Mouse (Mus musculus): ENCODE data around the gene Klk1b9.
"Not testable (repeated sequence)": the region's sequence is repeated elsewhere in the genome, so short reads cannot be mapped to it uniquely, and the experiment has no call there.

Klk1b9 gene

GRCm38 (mm10) chr7:43975761-43976160, at the start of gene Klk1b9:
Gene Klk1b9 (plus strand): TSS chr7:43976061.
- in situ Hi-C loops (cut with MboI) = not testable (repeated sequence)

- in situ Hi-C loops (cut with MboI) = loop anchor here (25.0 kb wide), 1 partner anchor 409 kb away; no protein-coding TSS in a partner anchor
Observed at GRCm38 (mm10) chr7:43928521-43928920, 47.3 kb upstream of the Klk1b9 start.

- in situ Hi-C loops (cut with MboI) = loop anchor here (25.0 kb wide), 1 partner anchor 405 kb away; no protein-coding TSS in a partner anchor
Observed at GRCm38 (mm10) chr7:43932337-43932736, 43.5 kb upstream of the Klk1b9 start.

- in situ Hi-C loops (cut with MboI) = loop anchor here (25.0 kb wide), 1 partner anchor 404 kb away; no protein-coding TSS in a partner anchor
Observed at GRCm38 (mm10) chr7:43933440-43933839, 42.4 kb upstream of the Klk1b9 start, which contains the start of gene Klk15. Gene Klk15 (plus strand): TSS chr7:43933740.

- in situ Hi-C loops (cut with MboI) = loop anchor here (25.0 kb wide), 1 partner anchor 403 kb away; no protein-coding TSS in a partner anchor
Observed at GRCm38 (mm10) chr7:43934747-43935146, 41.1 kb upstream of the Klk1b9 start.

GRCm38 (mm10) chr7:43936551-43936950, 39.3 kb upstream of the Klk1b9 start:
- in situ Hi-C loops (cut with MboI) = loop anchor here (25.0 kb wide), 1 partner anchor 401 kb away; no protein-coding TSS in a partner anchor

- in situ Hi-C loops (cut with MboI) = loop anchor here (25.0 kb wide), 1 partner anchor 395 kb away; no protein-coding TSS in a partner anchor
Observed at GRCm38 (mm10) chr7:43942293-43942692, 33.6 kb upstream of the Klk1b9 start.

- in situ Hi-C loops (cut with MboI) = loop anchor here (25.0 kb wide), 1 partner anchor 393 kb away; no protein-coding TSS in a partner anchor
Observed at GRCm38 (mm10) chr7:43944727-43945264, 31.1 kb upstream of the Klk1b9 start.

- in situ Hi-C loops (cut with MboI) = no loop called here
Observed at GRCm38 (mm10) chr7:43950364-43950763, 25.5 kb upstream of the Klk1b9 start, which contains the start of gene Klk1b8. Gene Klk1b8 (plus strand): TSS chr7:43950664.

GRCm38 (mm10) chr7:43952703-43953102, 23.2 kb upstream of the Klk1b9 start:
- in situ Hi-C loops (cut with MboI) = no loop called here

GRCm38 (mm10) chr7:43966451-43966850, 9.4 kb upstream of the Klk1b9 start, which contains the start of gene Klk1b1:
Gene Klk1b1 (plus strand): TSS chr7:43966751.
- in situ Hi-C loops (cut with MboI) = no loop called here

- in situ Hi-C loops (cut with MboI) = no loop called here
Observed at GRCm38 (mm10) chr7:43967058-43967457, 8.8 kb upstream of the Klk1b9 start.

- in situ Hi-C loops (cut with MboI) = no loop called here
Observed at GRCm38 (mm10) chr7:43967612-43968011, 8.2 kb upstream of the Klk1b9 start.

GRCm38 (mm10) chr7:43985657-43986056, 9.8 kb downstream of the Klk1b9 start:
- in situ Hi-C loops (cut with MboI) = no loop called here

- in situ Hi-C loops (cut with MboI) = not testable (repeated sequence)
Observed at GRCm38 (mm10) chr7:43994821-43995220, 19.0 kb downstream of the Klk1b9 start.

GRCm38 (mm10) chr7:43995577-43995976, 19.7 kb downstream of the Klk1b9 start, which contains the start of gene Klk1b11:
Gene Klk1b11 (plus strand): TSS chr7:43995877.
- in situ Hi-C loops (cut with MboI) = not testable (repeated sequence)

GRCm38 (mm10) chr7:44004847-44005246, 29.0 kb downstream of the Klk1b9 start:
- in situ Hi-C loops (cut with MboI) = no loop called here

- in situ Hi-C loops (cut with MboI) = not testable (repeated sequence)
Observed at GRCm38 (mm10) chr7:44011868-44012267, 36.0 kb downstream of the Klk1b9 start, which contains the start of gene Klk1b26. Gene Klk1b26 (plus strand): TSS chr7:44012168.

GRCm38 (mm10) chr7:44014666-44015065, 38.8 kb downstream of the Klk1b9 start:
- in situ Hi-C loops (cut with MboI) = not testable (repeated sequence)

- in situ Hi-C loops (cut with MboI) = no loop called here
Observed at GRCm38 (mm10) chr7:44015071-44015470, 39.2 kb downstream of the Klk1b9 start.
